Mouse (Mus musculus) kidney, postnatal 0 days (tissue): ENCODE results near the gene Bcar3. TPM values are rescaled to one million over a fixed set of nuclear protein-coding genes. Genes with fewer than 3 reads are reported as not detected.

Experiments
- ATAC-seq: fragments of 200-750 bp; cut with Nextera tagmentation; replicated peaks from 2 replicates; pipeline ENCODE4 v1.8.0; 2017; ENCODE audit warnings: low read depth, moderate number of reproducible peaks, moderate TSS enrichment, moderate library complexity; ENCODE audit not compliant: low FRiP score
- DNase-seq: peaks from one replicate; pipeline ENCODE4 v3.0.0-alpha.2; 2016; ENCODE audit warnings: low spot score
- H3K27ac ChIP-seq: fragments of 300-500 bp; sonication (generic); 2 replicates; pipeline ENCODE4 v1.5.1; 2014; ENCODE audit warnings: mild to moderate bottlenecking
- H3K27me3 ChIP-seq: fragments of 300-500 bp; sonication (generic); 2 replicates; pipeline ENCODE4 v1.6.1; 2014; ENCODE audit warnings: low read length, mixed read lengths; ENCODE audit not compliant: insufficient read depth
- H3K36me3 ChIP-seq: fragments of 300-500 bp; sonication (generic); 2 replicates; pipeline ENCODE4 v1.6.1; 2014; ENCODE audit warnings: low read length, mixed read lengths; ENCODE audit not compliant: insufficient read depth
- H3K4me1 ChIP-seq: fragments of 300-500 bp; sonication (generic); replicated peaks from 2 replicates; pipeline ENCODE4 v1.6.1; 2014; ENCODE audit warnings: antibody characterized with exemption, low read length, mixed read lengths; ENCODE audit not compliant: insufficient read depth
- H3K4me2 ChIP-seq: fragments of 300-500 bp; sonication (generic); 2 replicates; pipeline ENCODE4 v1.6.1; 2014; ENCODE audit warnings: mild to moderate bottlenecking, low read length, moderate library complexity, mixed read lengths
- H3K4me3 ChIP-seq: fragments of 300-500 bp; sonication (generic); replicated peaks from 2 replicates; pipeline ENCODE4 v1.5.1; 2014; ENCODE audit warnings: low read depth, low read length
- H3K9ac ChIP-seq: fragments of 300-500 bp; sonication (generic); 2 replicates; pipeline ENCODE4 v1.6.1; 2014; ENCODE audit warnings: low read depth, low read length
- H3K9me3 ChIP-seq: fragments of 300-500 bp; sonication (generic); replicated peaks from 2 replicates; pipeline ENCODE4 v1.6.1; 2016; ENCODE audit warnings: low read length, inconsistent platforms, mixed read lengths
- CTCF ChIP-seq: IDR thresholded peaks from 2 replicates; pipeline ENCODE4 v1.5.1; 2016; ENCODE audit warnings: antibody characterized with exemption, low read depth, mild to moderate bottlenecking, moderate library complexity
- WGBS: fragments of 180-500 bp; shearing (Covaris S2); extraction: QIAGEN DNeasy Blood & Tissue Kit; methylation state at CpG from one replicate; pipeline ENCODE4 v1.1.7; 2014; 5-methylcytosine and 5-hydroxymethylcytosine counted together
- polyA plus RNA-seq: library from polyadenylated mRNA; unstranded; fragments of >200 nt; fragmentation: Nextera tagmentation; extraction: Ambion mirVana; gene quantifications from 2 replicates; pipeline ENCODE4 v1.2.1, GENCODE M21; 2015

Bcar3 gene
- polyA plus RNA-seq, 1 experiment from 2014 or later: 18.8 TPM

DNA sequence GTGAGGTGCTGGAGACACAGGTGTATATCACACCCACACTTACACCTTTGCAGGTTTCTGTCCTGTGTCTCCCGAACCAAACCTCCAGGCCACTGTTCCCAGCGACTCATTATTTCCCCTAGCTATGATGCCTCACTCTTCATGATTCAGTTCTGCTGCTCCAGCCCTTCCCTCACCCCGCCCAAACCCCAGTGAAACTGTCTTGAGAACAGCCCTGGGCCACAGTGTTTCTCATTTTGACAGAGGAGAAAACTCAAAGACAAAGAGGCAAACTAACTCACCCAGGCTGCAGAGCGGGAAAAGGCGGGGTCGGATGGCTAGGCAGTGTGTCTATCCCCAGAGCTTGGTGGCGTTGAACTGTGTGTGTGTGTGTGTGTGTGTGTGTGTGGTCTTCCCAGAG is 204.6 kb downstream of the Bcar3 start:
- no peak overlapping the region for H3K27ac ChIP-seq
- no peaks in the 10 kb centered on the region for H3K27me3 ChIP-seq
- H3K9ac ChIP-seq: no peak overlapping the region
- no peak for ATAC-seq
- no peak overlapping the region for H3K4me2 ChIP-seq
- peaks cover 12% of the 10 kb centered on the region; the same call in 1 of the 2 replicates for H3K4me1 ChIP-seq
- no peak overlapping the region for H3K4me3 ChIP-seq
- TF ChIP-seq CTCF: no peak
- no peaks in the 10 kb centered on the region for H3K9me3 ChIP-seq
- DNase-seq: no peak
- H3K36me3 ChIP-seq: no peaks in the 10 kb centered on the region
- 93% methylated on average over 7 of the region's 7 CpGs for WGBS

GRCm38 (mm10) chr3:122499647-122500046 is 205.7 kb downstream of the Bcar3 start:
- Histone ChIP-seq H3K27me3 (no peaks in the 10 kb centered on the region), H3K4me2 (no peak overlapping the region), H3K9me3 (no peaks in the 10 kb centered on the region), H3K27ac (no peak overlapping the region), H3K9ac (no peak overlapping the region), H3K4me3 (no peak overlapping the region), H3K4me1 (peaks cover 5% of the 10 kb centered on the region; the same call in 1 of the 2 replicates), H3K36me3 (no peaks in the 10 kb centered on the region)
- WGBS: 83% methylated on average over 6 of the region's 6 CpGs
- ATAC-seq (no peak), DNase-seq (no peak)
- no peak for TF ChIP-seq CTCF

- Histone ChIP-seq H3K9me3 (no peaks in the 10 kb centered on the region), H3K4me3 (no peak overlapping the region)
- no peak for ATAC-seq
Measured at GRCm38 (mm10) chr3:122500929-122501328, 207.0 kb downstream of the Bcar3 start.

DNA sequence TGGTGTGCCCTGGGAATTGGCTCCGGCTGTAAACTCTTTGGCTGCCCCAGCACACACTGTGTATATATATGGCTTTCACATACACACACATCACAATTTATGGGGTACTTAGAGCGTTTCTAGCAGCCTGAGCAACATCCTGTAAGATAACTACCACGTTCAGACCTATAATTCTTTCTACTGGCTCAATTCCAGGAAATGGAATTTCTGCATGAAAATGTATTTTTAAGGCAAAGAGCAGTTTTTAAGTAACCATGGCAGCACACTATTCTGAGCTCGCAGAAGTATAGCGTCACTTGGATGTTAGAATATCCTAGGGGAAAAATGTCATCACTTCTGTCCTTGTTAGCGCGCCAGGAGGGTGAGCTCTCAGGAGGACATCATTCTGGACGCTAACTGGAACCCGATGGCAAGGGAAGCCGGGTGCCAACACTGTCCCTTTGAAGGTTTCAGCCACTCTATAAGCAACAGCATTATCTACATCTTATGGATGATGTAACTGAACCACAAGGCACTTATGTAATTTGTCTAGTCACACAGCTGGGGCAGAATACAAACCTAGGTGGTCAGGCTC is 212.5 kb downstream of the Bcar3 start:
- peaks cover 24% of the 10 kb centered on the region; the same call in 1 of the 2 replicates for H3K4me1 ChIP-seq
- 43% methylated on average over 10 of the region's 10 CpGs for WGBS
- TF ChIP-seq CTCF: no peak
- H3K4me2 ChIP-seq: no peak overlapping the region
- no peaks in the 10 kb centered on the region for H3K27me3 ChIP-seq
- peak overlapping the region; percentile 31; the same call in 1 of the 2 replicates for H3K27ac ChIP-seq
- H3K9ac ChIP-seq: no peak overlapping the region
- H3K9me3 ChIP-seq: no peaks in the 10 kb centered on the region
- DNase-seq: peak; percentile 76
- ATAC-seq: no peak
- 0 out of 2 replicates have a peak, but pooled peaks cover 5% of the 10 kb centered on the region for H3K36me3 ChIP-seq
- no peak overlapping the region for H3K4me3 ChIP-seq

More at GRCm38 (mm10) chr3:122500929-122501328, 207.0 kb downstream of the Bcar3 start:
- 0 out of 2 replicates have a peak, but pooled peaks cover 5% of the 10 kb centered on the region for H3K36me3 ChIP-seq
- H3K27ac ChIP-seq: no peak overlapping the region
- no peaks in the 10 kb centered on the region for H3K27me3 ChIP-seq
- whole genome bisulfite sequencing: 88% methylated on average over 9 of the region's 9 CpGs
- peaks cover 8% of the 10 kb centered on the region; the same call in 1 of the 2 replicates for H3K4me1 ChIP-seq
- DNase-seq: no peak
- TF ChIP-seq CTCF: no peak
- no peak overlapping the region for H3K4me2 ChIP-seq
- H3K9ac ChIP-seq: no peak overlapping the region

- no peak overlapping the region for H3K9ac ChIP-seq
- TF ChIP-seq CTCF: no peak
Measured at GRCm38 (mm10) chr3:122507826-122508225, 213.9 kb downstream of the Bcar3 start.

GRCm38 (mm10) chr3:122509084-122509483 is 215.1 kb downstream of the Bcar3 start:
- Histone ChIP-seq H3K4me2 (no peak overlapping the region), H3K4me3 (no peak overlapping the region), H3K9ac (no peak overlapping the region), H3K9me3 (no peaks in the 10 kb centered on the region), H3K4me1 (peaks cover 24% of the 10 kb centered on the region; the same call in 1 of the 2 replicates), H3K36me3 (0 out of 2 replicates have a peak, but pooled peaks cover 5% of the 10 kb centered on the region), H3K27ac (peak overlapping the region; percentile 89), H3K27me3 (no peaks in the 10 kb centered on the region)
- ATAC-seq (no peak; the same call in 1 of the 2 replicates), DNase-seq (peak; percentile 90)
- 31% methylated on average over 5 of the region's 5 CpGs for WGBS
- TF ChIP-seq CTCF: peak; percentile 85

More at GRCm38 (mm10) chr3:122507826-122508225, 213.9 kb downstream of the Bcar3 start:
- Histone ChIP-seq H3K9me3 (no peaks in the 10 kb centered on the region), H3K27me3 (no peaks in the 10 kb centered on the region), H3K4me2 (no peak overlapping the region), H3K4me1 (peaks cover 24% of the 10 kb centered on the region; the same call in 1 of the 2 replicates), H3K4me3 (no peak overlapping the region), H3K36me3 (0 out of 2 replicates have a peak, but pooled peaks cover 5% of the 10 kb centered on the region), H3K27ac (no peak overlapping the region)
- 91% methylated on average over 14 of the region's 14 CpGs for WGBS
- no peak for ATAC-seq
- DNase-seq: no peak
